Mouse (Mus musculus): ENCODE data around the gene Moap1.

DNA sequence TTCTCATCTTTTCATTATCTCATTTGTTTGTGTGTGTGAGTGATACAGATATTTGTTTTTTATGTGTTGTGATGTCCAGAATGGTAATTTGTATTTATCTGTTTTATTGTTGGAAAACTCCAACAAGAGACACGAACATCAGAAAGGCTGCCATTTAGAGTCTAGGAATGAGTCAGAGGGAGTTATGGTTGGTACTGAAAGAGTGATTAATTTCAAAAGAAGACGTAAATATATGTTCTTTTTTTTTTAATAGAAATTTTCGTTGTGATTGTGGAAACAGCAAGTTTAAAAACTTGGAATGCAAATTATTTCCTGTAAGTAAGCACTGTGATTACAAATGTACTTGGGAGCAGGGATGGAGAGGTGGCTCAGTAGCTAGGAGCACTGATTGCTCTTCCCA is 18.2 kb upstream of the Moap1 start:
- TF ChIP-seq CTCF (IDR thresholded peaks at IDR 0.05; ENCODE audit: control insufficient read depth, insufficient read depth, low read length) (no peak), POLR2A (IDR thresholded peaks at IDR 0.05; ENCODE audit: borderline replicate concordance, control insufficient read depth, low read depth, low read length) (no peak)

Measured in bone marrow, adult 2 months (tissue).